Mouse (Mus musculus) kidney, postnatal 36 days (tissue): ENCODE results near the gene Dhrs4.

Source experiments
- DNase-seq, 2 experiments: peaks; one replicate each; pipeline ENCODE4 v3.0.0; 2021 to 2022; ENCODE audit warnings: mixed read lengths in 2 of 2

The Dhrs4 gene

GRCm38 (mm10) chr14:55478651-55479599 is at the start of gene Dhrs4:
Dhrs4 (plus strand) TSS chr14:55478758.
- peak; percentile 89 to 92 for DNase-seq

GRCm38 (mm10) chr14:55430255-55430654 is 48.3 kb upstream of the Dhrs4 start:
- DNase-seq, result no peak

- DNase-seq, result no peak
Measured at GRCm38 (mm10) chr14:55433052-55433451, 45.5 kb upstream of the Dhrs4 start.

- DNase-seq, result no peak
Measured at GRCm38 (mm10) chr14:55434825-55435224, 43.7 kb upstream of the Dhrs4 start.

- DNase-seq, result no peak
Measured at GRCm38 (mm10) chr14:55437118-55437517, 41.4 kb upstream of the Dhrs4 start.

GRCm38 (mm10) chr14:55438193-55438784 is 40.3 kb upstream of the Dhrs4 start:
- DNase-seq, result peak; percentile 33 to 83

- DNase-seq, result no peak
Measured at GRCm38 (mm10) chr14:55457693-55458092, 20.9 kb upstream of the Dhrs4 start.

- peak; percentile 76 to 87 for DNase-seq
Measured at GRCm38 (mm10) chr14:55458273-55458672, 20.3 kb upstream of the Dhrs4 start.

GRCm38 (mm10) chr14:55458761-55459160 is 19.8 kb upstream of the Dhrs4 start:
- no peak for DNase-seq

GRCm38 (mm10) chr14:55459796-55460195 is 18.8 kb upstream of the Dhrs4 start:
- DNase-seq, result peak; percentile 53 to 59

- peak; percentile 67 to 70 for DNase-seq
Measured at GRCm38 (mm10) chr14:55460297-55460696, 18.3 kb upstream of the Dhrs4 start.

GRCm38 (mm10) chr14:55461757-55462156 is 16.8 kb upstream of the Dhrs4 start:
- peak; percentile 40 to 51 for DNase-seq

- DNase-seq, result no peak
Measured at GRCm38 (mm10) chr14:55466481-55466880, 12.1 kb upstream of the Dhrs4 start.

GRCm38 (mm10) chr14:55467108-55467507 is 11.4 kb upstream of the Dhrs4 start:
- peak in 1 of 2 experiments; percentile 27 for DNase-seq

- peak; percentile 54 to 81 for DNase-seq
Measured at GRCm38 (mm10) chr14:55468301-55468741, 10.2 kb upstream of the Dhrs4 start.

- DNase-seq, result peak; percentile 68 to 88
Measured at GRCm38 (mm10) chr14:55469041-55469440, 9.5 kb upstream of the Dhrs4 start.

GRCm38 (mm10) chr14:55469821-55470220 is 8.7 kb upstream of the Dhrs4 start:
- peak; percentile 29 to 34 for DNase-seq

- DNase-seq, result peak in 1 of 2 experiments; percentile 57
Measured at GRCm38 (mm10) chr14:55470806-55471205, 7.8 kb upstream of the Dhrs4 start.

GRCm38 (mm10) chr14:55475654-55476053 is 2.9 kb upstream of the Dhrs4 start:
- no peak for DNase-seq

- no peak for DNase-seq
Measured at GRCm38 (mm10) chr14:55477421-55477820, 1.1 kb upstream of the Dhrs4 start.

- DNase-seq, result no peak
Measured at GRCm38 (mm10) chr14:55477829-55478228, 729 bp upstream of the Dhrs4 start.

GRCm38 (mm10) chr14:55479629-55480028 is 1.1 kb downstream of the Dhrs4 start:
- DNase-seq, result no peak

- DNase-seq, result no peak
Measured at GRCm38 (mm10) chr14:55484430-55485085, 6.0 kb downstream of the Dhrs4 start.
